Mouse (Mus musculus): Measurements from ENCODE around the gene Foxp1.

DNA sequence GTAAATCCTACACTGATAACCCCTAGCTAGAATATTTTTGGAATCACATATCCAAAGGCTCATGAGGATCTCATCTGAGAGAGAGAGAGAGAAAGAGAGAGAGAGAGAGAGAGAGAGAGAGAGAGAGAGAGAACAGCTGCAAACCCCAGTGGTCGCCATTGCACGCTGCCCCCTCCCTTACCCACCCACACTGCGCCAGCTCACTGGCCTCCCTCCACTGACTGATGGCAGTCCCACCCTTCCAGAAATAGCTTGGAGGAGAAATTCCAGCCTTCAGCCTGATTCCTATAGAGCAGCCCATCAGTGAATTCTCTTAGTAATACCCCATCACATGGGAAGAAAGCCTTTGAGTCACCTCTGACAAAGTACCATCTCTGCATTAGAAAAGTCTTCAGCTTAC lies 271.3 kb downstream of the Foxp1 start:
- TF ChIP-seq CTCF (IDR thresholded peaks at IDR 0.05; ENCODE audit: borderline replicate concordance, control insufficient read depth, extremely low read depth, insufficient read depth, low read length, poor library complexity) (no peak), POLR2A (IDR thresholded peaks at IDR 0.05; ENCODE audit: control insufficient read depth, extremely low read depth, insufficient read depth, low read length, poor library complexity) (no peak)
